Mouse (Mus musculus): ENCODE measurements around the gene Cryzl1.

DNA sequence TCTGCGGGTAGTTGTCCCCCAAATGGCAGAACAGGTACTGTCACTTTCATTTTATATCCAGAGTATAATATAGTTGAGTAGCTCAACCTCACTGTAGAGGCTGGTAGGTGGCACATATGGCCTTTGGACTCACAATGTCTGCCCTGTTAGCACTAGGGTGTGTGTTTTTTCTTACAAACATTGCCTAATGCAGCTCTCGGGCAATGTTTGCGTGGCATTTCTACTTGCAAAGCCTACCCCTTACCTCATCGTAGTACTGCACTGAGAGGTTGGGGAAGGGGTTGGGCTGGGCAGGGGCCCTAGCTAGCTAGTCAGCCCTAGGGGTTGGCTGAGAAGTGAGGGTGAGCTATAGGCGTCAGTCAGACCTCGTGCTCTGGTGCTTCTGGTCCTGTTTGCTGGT is 18.8 kb upstream of the Cryzl1 start:
- TF ChIP-seq EP300 (optimal IDR thresholded peaks at IDR 0.05) (no peak), CTCF (IDR thresholded peaks at IDR 0.05; ENCODE audit: low read depth) (no peak)

Measured in stomach, postnatal 0 days (tissue).